Mouse (Mus musculus) midbrain, embryonic 10.5 days (tissue): ENCODE measurements around the gene Olfr1368. TPM values are rescaled to one million over a fixed set of nuclear protein-coding genes. Genes with fewer than 3 reads are reported as not detected.
A peak's percentile ranks its signal among the peaks of the same experiment; 100 is the strongest.

ENCODE experiments used
- DNase-seq: peaks from one replicate; pipeline ENCODE4 v3.0.0-alpha.2; 2017; ENCODE audit warnings: low spot score
- H3K27ac ChIP-seq: fragments of 300-500 bp; sonication (generic); replicated peaks from 2 replicates; pipeline ENCODE4 v1.5.1; 2016; ENCODE audit warnings: mild to moderate bottlenecking
- H3K27me3 ChIP-seq: fragments of 300-500 bp; sonication (generic); 2 replicates; pipeline ENCODE4 v1.6.1; 2016; ENCODE audit warnings: low read depth, mild to moderate bottlenecking; ENCODE audit not compliant: poor library complexity, severe bottlenecking
- H3K36me3 ChIP-seq: fragments of 300-500 bp; sonication (generic); 2 replicates; pipeline ENCODE4 v1.6.1; 2016; ENCODE audit warnings: mild to moderate bottlenecking, moderate library complexity
- H3K4me1 ChIP-seq: fragments of 300-500 bp; sonication (generic); 2 replicates; pipeline ENCODE4 v1.6.1; 2016
- H3K4me3 ChIP-seq: fragments of 300-500 bp; sonication (generic); 2 replicates; pipeline ENCODE4 v1.5.1; 2016; ENCODE audit warnings: mild to moderate bottlenecking, moderate library complexity
- H3K9me3 ChIP-seq: fragments of 300-500 bp; sonication (generic); replicated peaks from 2 replicates; pipeline ENCODE4 v1.6.1; 2016; ENCODE audit warnings: mild to moderate bottlenecking
- WGBS: fragments of 180-500 bp; shearing (Covaris S2); methylation state at CpG from one replicate; pipeline ENCODE4 v1.1.7; 2016; 5-methylcytosine and 5-hydroxymethylcytosine counted together
- polyA plus RNA-seq: library from polyadenylated mRNA; unstranded; fragments of >200 nt; fragmentation: Nextera tagmentation; extraction: Ambion mirVana; gene quantifications from 2 replicates; pipeline ENCODE4 v1.2.1, GENCODE M21; 2016

Olfr1368 gene
- not detected in 2 replicates for polyA plus RNA-seq

DNA sequence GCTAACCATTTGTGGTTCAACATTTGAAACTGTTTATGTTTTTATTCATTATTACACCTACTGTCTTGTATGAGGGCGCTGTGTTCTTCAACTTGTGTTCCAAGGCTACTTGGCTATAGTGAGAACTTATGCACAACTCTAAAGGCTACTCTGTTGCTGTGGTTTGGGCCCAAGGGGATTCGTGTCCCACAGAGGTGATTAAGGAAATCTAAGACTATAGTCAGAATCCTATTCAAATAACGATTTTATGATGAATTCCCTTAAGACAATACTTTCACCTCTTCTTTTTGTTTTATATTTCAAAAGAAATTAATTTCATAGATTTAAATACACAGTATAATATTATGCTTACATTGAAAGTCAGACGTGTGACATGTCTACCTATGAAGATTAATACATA is at the start of gene Olfr1368:
Gene Olfr1368 (minus strand): TSS at position 101 of the 400 bp plus-strand sequence.
- H3K4me1 ChIP-seq, result no peaks in the 10 kb centered on the region
- no peak within 1 kb of the TSS for H3K4me3 ChIP-seq
- DNase-seq, result no peak
- WGBS, result 76% methylated on average over 4 of the region's 4 CpGs
- H3K27me3 ChIP-seq, result no peaks in the 10 kb centered on the region
- H3K27ac ChIP-seq, result no peak within 1 kb of the TSS
- no peaks in the 10 kb centered on the region for H3K36me3 ChIP-seq
- H3K9me3 ChIP-seq, result no peaks in the 10 kb centered on the region

DNA sequence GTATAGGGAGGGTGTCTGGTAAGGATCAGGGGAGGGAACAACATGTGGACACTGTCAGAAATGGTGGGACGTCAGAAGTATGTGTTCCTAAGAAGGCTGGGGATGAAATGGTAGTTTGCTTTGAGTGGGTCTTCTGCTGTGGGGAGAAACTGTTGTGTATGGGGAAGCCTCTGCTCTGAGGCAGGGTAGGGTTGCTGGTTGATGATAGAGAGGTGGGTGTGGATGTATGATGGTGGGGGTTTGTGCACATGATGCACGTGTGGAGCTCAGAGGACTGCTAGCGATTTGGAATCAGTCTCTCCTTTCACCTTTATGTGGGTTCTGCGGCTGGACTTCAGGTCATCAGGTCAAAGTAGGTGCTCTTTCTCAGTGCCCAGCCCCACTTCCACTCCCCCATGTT is 39.9 kb upstream of the Olfr1368 start:
- WGBS, result 91% methylated on average over 4 of the region's 4 CpGs
- H3K4me1 ChIP-seq, result peaks cover 34% of the 10 kb centered on the region
- no peak for DNase-seq
- no peaks in the 10 kb centered on the region for H3K9me3 ChIP-seq
- H3K36me3 ChIP-seq, result peaks cover 90% of the 10 kb centered on the region
- H3K27ac ChIP-seq, result no peak overlapping the region
- H3K27me3 ChIP-seq, result no peaks in the 10 kb centered on the region
- H3K4me3 ChIP-seq, result no peak overlapping the region

DNA sequence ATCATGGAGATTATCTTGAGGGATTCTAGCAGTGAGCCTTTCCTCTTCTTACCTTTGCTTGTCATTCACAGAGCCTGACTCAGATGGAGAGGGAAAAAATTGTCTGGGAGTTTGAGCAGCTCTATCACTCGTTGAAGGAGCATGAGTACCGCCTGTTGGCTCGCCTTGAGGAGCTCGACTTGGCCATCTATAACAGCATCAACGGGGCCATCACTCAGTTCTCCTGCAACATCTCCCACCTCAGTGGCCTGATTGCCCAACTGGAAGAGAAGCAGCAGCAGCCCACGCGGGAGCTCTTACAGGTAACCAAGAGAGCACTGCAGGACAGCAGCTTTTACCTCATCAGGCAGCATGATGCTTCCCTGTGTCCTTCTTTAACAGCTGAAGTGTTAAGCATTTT is 38.0 kb upstream of the Olfr1368 start:
- Histone ChIP-seq H3K27ac (no peak overlapping the region), H3K27me3 (no peaks in the 10 kb centered on the region), H3K36me3 (peaks cover 71% of the 10 kb centered on the region), H3K4me1 (peaks cover 42% of the 10 kb centered on the region), H3K4me3 (0 out of 2 replicates have a peak overlapping the region, but pooled peaks have one; percentile 14), H3K9me3 (no peaks in the 10 kb centered on the region)
- 94% methylated on average over 7 of the region's 7 CpGs for WGBS
- no peak for DNase-seq

GRCm38 (mm10) chr13:21183066-21183465 is 37.4 kb upstream of the Olfr1368 start:
- Histone ChIP-seq H3K4me1 (peaks cover 44% of the 10 kb centered on the region), H3K4me3 (no peak overlapping the region), H3K36me3 (peaks cover 65% of the 10 kb centered on the region), H3K27me3 (no peaks in the 10 kb centered on the region), H3K9me3 (no peaks in the 10 kb centered on the region), H3K27ac (no peak overlapping the region)
- no peak for DNase-seq
- WGBS, result 94% methylated on average over 6 of the region's 6 CpGs

GRCm38 (mm10) chr13:21181996-21182395 is 36.3 kb upstream of the Olfr1368 start:
- DNase-seq, result no peak

GRCm38 (mm10) chr13:21180551-21181530 is 35.2 kb upstream of the Olfr1368 start:
- H3K27me3 ChIP-seq, result no peaks in the 10 kb centered on the region
- H3K36me3 ChIP-seq, result peaks cover 43% of the 10 kb centered on the region
- H3K4me3 ChIP-seq, result peak overlapping the region; percentile 99
- peak; percentile 80 for DNase-seq
- peaks cover 44% of the 10 kb centered on the region for H3K4me1 ChIP-seq
- no peaks in the 10 kb centered on the region for H3K9me3 ChIP-seq
- under 1% methylated on average over 71 of the region's 71 CpGs for WGBS
- peak overlapping the region; percentile 97 for H3K27ac ChIP-seq

More at GRCm38 (mm10) chr13:21181996-21182395, 36.3 kb upstream of the Olfr1368 start:
- Histone ChIP-seq H3K36me3 (peaks cover 54% of the 10 kb centered on the region), H3K4me1 (peaks cover 44% of the 10 kb centered on the region), H3K4me3 (peak overlapping the region; percentile 99), H3K9me3 (no peaks in the 10 kb centered on the region), H3K27ac (no peak overlapping the region), H3K27me3 (no peaks in the 10 kb centered on the region)
- WGBS, result 76% methylated on average over 7 of the region's 7 CpGs

GRCm38 (mm10) chr13:21179724-21180550 is 34.3 kb upstream of the Olfr1368 start:
- peak; percentile 91 for DNase-seq
- Histone ChIP-seq H3K27me3 (no peaks in the 10 kb centered on the region), H3K9me3 (no peaks in the 10 kb centered on the region), H3K27ac (peak overlapping the region; percentile 97), H3K4me1 (peaks cover 36% of the 10 kb centered on the region), H3K4me3 (peak overlapping the region; percentile 99), H3K36me3 (peaks cover 34% of the 10 kb centered on the region)
- under 1% methylated on average over 80 of the region's 80 CpGs for WGBS

- H3K27ac ChIP-seq, result peak within 1 kb of the TSS; percentile 97
- WGBS, result under 1% methylated on average over 15 of the region's 15 CpGs
- H3K4me1 ChIP-seq, result peaks cover 36% of the 10 kb centered on the region
- H3K4me3 ChIP-seq, result peak within 1 kb of the TSS; percentile 99
- no peaks in the 10 kb centered on the region for H3K9me3 ChIP-seq
- no peak for DNase-seq
- H3K36me3 ChIP-seq, result peaks cover 28% of the 10 kb centered on the region
- no peaks in the 10 kb centered on the region for H3K27me3 ChIP-seq
Observed at GRCm38 (mm10) chr13:21179367-21179723, 33.7 kb upstream of the Olfr1368 start, which contains the start of gene Trim27. Gene Trim27 (plus strand): TSS chr13:21179445.

- H3K9me3 ChIP-seq, result no peaks in the 10 kb centered on the region
- no peak overlapping the region for H3K27ac ChIP-seq
- peaks cover 18% of the 10 kb centered on the region for H3K36me3 ChIP-seq
- DNase-seq, result no peak
- peak overlapping the region; percentile 99 for H3K4me3 ChIP-seq
- H3K27me3 ChIP-seq, result no peaks in the 10 kb centered on the region
- WGBS, result 85% methylated on average over 5 of the region's 5 CpGs
- H3K4me1 ChIP-seq, result peaks cover 37% of the 10 kb centered on the region
Observed at GRCm38 (mm10) chr13:21178364-21178763, 32.7 kb upstream of the Olfr1368 start.

DNA sequence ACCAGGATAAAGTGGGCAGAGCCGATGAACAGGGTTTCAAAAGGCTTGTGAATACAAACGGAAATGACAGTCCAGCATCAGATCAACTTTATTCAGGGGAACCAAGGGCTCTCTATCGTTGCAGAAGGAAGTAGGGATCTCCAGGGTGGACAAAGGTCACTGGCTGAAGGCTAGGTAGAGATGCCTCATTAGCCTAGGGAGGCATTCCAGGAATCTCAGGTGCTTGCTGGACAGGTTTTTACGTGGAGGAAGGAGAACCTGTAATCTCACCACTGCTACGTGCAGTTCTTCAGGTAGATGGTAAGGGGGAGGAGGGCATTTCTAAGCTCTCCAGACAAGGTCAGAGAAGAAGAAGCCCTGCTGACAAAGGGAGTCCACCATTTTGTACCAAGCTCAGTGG is 32.0 kb upstream of the Olfr1368 start:
- H3K4me1 ChIP-seq, result peaks cover 36% of the 10 kb centered on the region
- H3K9me3 ChIP-seq, result no peaks in the 10 kb centered on the region
- no peak overlapping the region for H3K4me3 ChIP-seq
- H3K27ac ChIP-seq, result no peak overlapping the region
- no peak for DNase-seq
- H3K27me3 ChIP-seq, result no peaks in the 10 kb centered on the region
- WGBS, result 71% methylated on average over 5 of the region's 5 CpGs
- H3K36me3 ChIP-seq, result peaks cover 11% of the 10 kb centered on the region

GRCm38 (mm10) chr13:21176733-21177132 is 31.1 kb upstream of the Olfr1368 start:
- Histone ChIP-seq H3K36me3 (peaks cover 2% of the 10 kb centered on the region), H3K9me3 (no peaks in the 10 kb centered on the region), H3K4me3 (no peak overlapping the region), H3K27ac (no peak overlapping the region), H3K4me1 (peaks cover 26% of the 10 kb centered on the region), H3K27me3 (no peaks in the 10 kb centered on the region)
- DNase-seq, result no peak
- WGBS, result 70% methylated on average over 11 of the region's 11 CpGs

- no peaks in the 10 kb centered on the region for H3K27me3 ChIP-seq
- H3K27ac ChIP-seq, result peak overlapping the region; percentile 18
- H3K9me3 ChIP-seq, result no peaks in the 10 kb centered on the region
- H3K4me1 ChIP-seq, result peaks cover 25% of the 10 kb centered on the region
- H3K4me3 ChIP-seq, result peak overlapping the region; percentile 64
- H3K36me3 ChIP-seq, result no peaks in the 10 kb centered on the region
- WGBS, result under 1% methylated on average over 11 of the region's 11 CpGs
- DNase-seq, result peak; percentile 73
Observed at GRCm38 (mm10) chr13:21173072-21173471, 27.4 kb upstream of the Olfr1368 start.
